Mouse (Mus musculus) retina, postnatal 7 days (tissue): ENCODE results near the gene Bicra.
A peak's percentile ranks its signal among the peaks of the same experiment; 100 is the strongest.

Source experiments
- DNase-seq: peaks from one replicate; pipeline ENCODE4 v3.0.0-alpha.2; 2012; ENCODE audit warnings: low read depth, low spot score

Gene Bicra

GRCm38 (mm10) chr7:16014521-16015175 is 33.1 kb downstream of the Bicra start:
- DNase-seq = no peak

GRCm38 (mm10) chr7:16013722-16014275 is 33.9 kb downstream of the Bicra start:
- no peak for DNase-seq

GRCm38 (mm10) chr7:16012576-16013263 is 35.0 kb downstream of the Bicra start:
- DNase-seq = no peak

- DNase-seq = no peak
These were observed 36.2 kb downstream of the Bicra start for GRCm38 (mm10) chr7:16011418-16012085.

GRCm38 (mm10) chr7:16010649-16011048 is 37.1 kb downstream of the Bicra start:
- DNase-seq = no peak

- DNase-seq = peak; percentile 29
These were observed 38.1 kb downstream of the Bicra start for GRCm38 (mm10) chr7:16009636-16010035.

GRCm38 (mm10) chr7:16005020-16005419 is 42.7 kb downstream of the Bicra start:
- DNase-seq = no peak

- no peak for DNase-seq
These were observed 43.4 kb downstream of the Bicra start for GRCm38 (mm10) chr7:16004177-16004856.

GRCm38 (mm10) chr7:16003032-16003431 is 44.7 kb downstream of the Bicra start:
- no peak for DNase-seq

- DNase-seq = no peak
These were observed 45.5 kb downstream of the Bicra start for GRCm38 (mm10) chr7:16002171-16002570.

GRCm38 (mm10) chr7:16001691-16002090 is 46.0 kb downstream of the Bicra start:
- no peak for DNase-seq

GRCm38 (mm10) chr7:15993789-15994188 is 53.9 kb downstream of the Bicra start:
- no peak for DNase-seq

GRCm38 (mm10) chr7:15993152-15993551 is 54.6 kb downstream of the Bicra start:
- no peak for DNase-seq

- no peak for DNase-seq
These were observed 56.0 kb downstream of the Bicra start for GRCm38 (mm10) chr7:15991764-15992163.

- no peak for DNase-seq
These were observed 59.9 kb downstream of the Bicra start for GRCm38 (mm10) chr7:15987661-15988356.

- peak; percentile 34 for DNase-seq
These were observed 64.9 kb downstream of the Bicra start for GRCm38 (mm10) chr7:15982729-15983407.

- DNase-seq = no peak
These were observed 66.2 kb downstream of the Bicra start for GRCm38 (mm10) chr7:15981538-15981937.

- no peak for DNase-seq
These were observed 67.5 kb downstream of the Bicra start for GRCm38 (mm10) chr7:15980246-15980645.

- DNase-seq = peak; percentile 49
These were observed 71.8 kb downstream of the Bicra start for GRCm38 (mm10) chr7:15975904-15976303.

- DNase-seq = no peak
These were observed 72.3 kb downstream of the Bicra start for GRCm38 (mm10) chr7:15975451-15975850.

GRCm38 (mm10) chr7:15974712-15975111 is 73.0 kb downstream of the Bicra start:
- DNase-seq = peak; percentile 34
